Comparison of ENCODE assay signal across 17 mouse cellular contexts in genomic region chr5:16155375-16156284, GRCm38 (mm10).
DNase-seq lines count a peak whose midpoint lies in the region; ATAC-seq and TF ChIP-seq lines count a peak whose summit lies in the region.
"Had no signal": no experiment of that assay in that cellular context is flagged by ENCODE, and none has a peak within 500 bp of the region (broad histone marks: within the 10 kb centered on the region; RNA-seq: fewer than 3 reads in every experiment).

No protein-coding gene starts in this region.

- no peak overlapping the region for H3K9ac ChIP-seq in forebrain, embryonic 13.5 days
- no peak overlapping the region for H3K9ac ChIP-seq in forebrain, postnatal 0 days
- H3K9ac ChIP-seq: embryonic facial prominence, embryonic 13.5 days; heart, embryonic 15.5 days had no signal

- no peak overlapping the region for H3K4me3 ChIP-seq in forebrain, embryonic 13.5 days
- no peak overlapping the region for H3K4me3 ChIP-seq in forebrain, embryonic 10.5 days
- no peak overlapping the region for H3K4me3 ChIP-seq in layer of hippocampus, adult 2 months
- H3K4me3 ChIP-seq in forebrain, postnatal 0 days (ENCODE audit: low read depth, low read length): no peak overlapping the region
- H3K4me3 ChIP-seq: embryonic facial prominence, embryonic 13.5 days; heart, embryonic 10.5 days; heart, embryonic 15.5 days had no signal

- no peak for TF ChIP-seq CTCF in layer of hippocampus, adult 2 months (conservative IDR thresholded peaks at IDR 0.05)
- TF ChIP-seq CTCF in forebrain, postnatal 0 days (IDR thresholded peaks at IDR 0.05; ENCODE audit: low read depth): no peak

- peaks cover 8% of the 10 kb centered on the region for H3K27me3 ChIP-seq in forebrain, embryonic 13.5 days
- H3K27me3 ChIP-seq in forebrain, embryonic 10.5 days (ENCODE audit: poor library complexity, severe bottlenecking): no peaks in the 10 kb centered on the region
- no peaks in the 10 kb centered on the region for H3K27me3 ChIP-seq in forebrain, postnatal 0 days (ENCODE audit: insufficient read depth, low read length)
- H3K27me3 ChIP-seq: embryonic facial prominence, embryonic 13.5 days; heart, embryonic 15.5 days had no signal

- H3K36me3 ChIP-seq in forebrain, embryonic 13.5 days (ENCODE audit: poor library complexity, severe bottlenecking): no peaks in the 10 kb centered on the region
- H3K36me3 ChIP-seq in forebrain, embryonic 10.5 days (replicated peaks): no peaks in the 10 kb centered on the region
- H3K36me3 ChIP-seq in forebrain, postnatal 0 days (ENCODE audit: insufficient read depth): no peaks in the 10 kb centered on the region
- H3K36me3 ChIP-seq: embryonic facial prominence, embryonic 13.5 days; heart, embryonic 10.5 days; heart, embryonic 15.5 days had no signal

- no peak overlapping the region; the same call in 1 of the 2 replicates for H3K27ac ChIP-seq in forebrain, embryonic 13.5 days
- H3K27ac ChIP-seq in forebrain, embryonic 10.5 days: no peak overlapping the region
- peak overlapping the region; percentile 51 for H3K27ac ChIP-seq in layer of hippocampus, adult 2 months
- H3K27ac ChIP-seq in forebrain, postnatal 0 days (ENCODE audit: low read depth, low read length): no peak overlapping the region
- H3K27ac ChIP-seq: embryonic facial prominence, embryonic 13.5 days; heart, embryonic 10.5 days; heart, embryonic 15.5 days; hindbrain, postnatal 0 days had no signal

- WGBS in forebrain, embryonic 13.5 days: 57% methylated on average over 6 of the region's 6 CpGs
- WGBS in forebrain, embryonic 10.5 days: 85% methylated on average over 6 of the region's 6 CpGs
- 36% methylated on average over 6 of the region's 6 CpGs for WGBS in forebrain, postnatal 0 days

- ATAC-seq in forebrain, embryonic 13.5 days: peak; percentile 77
- peak; percentile 51; the same call in 1 of the 2 replicates for ATAC-seq in forebrain, postnatal 0 days
- ATAC-seq in erythroid progenitor cell, adult 5-6 weeks (replicated peaks; ENCODE audit: low FRiP score, poor library complexity, severe bottlenecking): no peak
- ATAC-seq: hindbrain, postnatal 0 days had no signal

- H3K4me1 ChIP-seq in forebrain, embryonic 13.5 days: peaks cover 3% of the 10 kb centered on the region; the same call in 1 of the 2 replicates
- H3K4me1 ChIP-seq in forebrain, embryonic 10.5 days: no peaks in the 10 kb centered on the region
- H3K4me1 ChIP-seq in forebrain, postnatal 0 days (ENCODE audit: insufficient read depth): no peaks in the 10 kb centered on the region
- H3K4me1 ChIP-seq: embryonic facial prominence, embryonic 13.5 days had no signal

- no peaks in the 10 kb centered on the region for H3K9me3 ChIP-seq in forebrain, embryonic 13.5 days (replicated peaks)
- H3K9me3 ChIP-seq in forebrain, embryonic 10.5 days: no peaks in the 10 kb centered on the region
- H3K9me3 ChIP-seq in forebrain, postnatal 0 days (ENCODE audit: low read length): no peaks in the 10 kb centered on the region
- H3K9me3 ChIP-seq: embryonic facial prominence, embryonic 13.5 days; heart, embryonic 10.5 days; heart, embryonic 15.5 days had no signal

- peak; percentile 52 for DNase-seq in cerebellum, adult 9-10 months
- DNase-seq in cerebellum, postnatal 36 days: no peak
- DNase-seq in forebrain, embryonic 10.5 days (ENCODE audit: extremely low spot score, low spot score): no peak
- no peak for DNase-seq in layer of hippocampus, adult 2 months (ENCODE audit: low spot score in 2 of 2)
- no peak for DNase-seq in layer of hippocampus, adult 9-11 months
- no peak for DNase-seq in forebrain, postnatal 0 days
- DNase-seq: adrenal gland, postnatal 10 days; cerebellum, adult 8-10 months; gastrocnemius, postnatal 25 days; kidney, adult 18-20 months; kidney, postnatal 10 days had no signal

- no peak overlapping the region for H3K4me2 ChIP-seq in forebrain, embryonic 13.5 days
- no peak overlapping the region for H3K4me2 ChIP-seq in forebrain, postnatal 0 days (ENCODE audit: low read depth)
- H3K4me2 ChIP-seq: embryonic facial prominence, embryonic 13.5 days; heart, embryonic 15.5 days had no signal
